Mouse (Mus musculus) heart, embryonic 10.5 days (tissue): ENCODE data around the gene Slc35g1. TPM values are rescaled to one million over a fixed set of nuclear protein-coding genes. Genes with fewer than 3 reads are reported as not detected.

ENCODE experiments used
- DNase-seq: peaks from one replicate; pipeline ENCODE4 v3.0.0-alpha.2; 2017; ENCODE audit warnings: low spot score
- H3K27ac ChIP-seq: fragments of 300-500 bp; sonication (generic); 2 replicates; pipeline ENCODE4 v1.5.1; 2016; ENCODE audit warnings: mild to moderate bottlenecking
- H3K27me3 ChIP-seq: fragments of 300-500 bp; sonication (generic); 2 replicates; pipeline ENCODE4 v1.6.1; 2016; ENCODE audit warnings: mild to moderate bottlenecking; ENCODE audit not compliant: poor library complexity, insufficient read depth, severe bottlenecking
- H3K36me3 ChIP-seq: fragments of 300-500 bp; sonication (generic); 2 replicates; pipeline ENCODE4 v1.6.1; 2016; ENCODE audit warnings: mild to moderate bottlenecking, moderate library complexity
- H3K4me1 ChIP-seq: fragments of 300-500 bp; sonication (generic); 2 replicates; pipeline ENCODE4 v1.6.1; 2016; ENCODE audit warnings: mild to moderate bottlenecking
- H3K4me3 ChIP-seq: fragments of 300-500 bp; sonication (generic); 2 replicates; pipeline ENCODE4 v1.5.1; 2016; ENCODE audit warnings: mild to moderate bottlenecking, moderate library complexity
- H3K9me3 ChIP-seq: fragments of 300-500 bp; sonication (generic); 2 replicates; pipeline ENCODE4 v1.6.1; 2016; ENCODE audit warnings: mild to moderate bottlenecking, moderate library complexity
- WGBS: fragments of 180-500 bp; shearing (Covaris S2); methylation state at CpG from one replicate; pipeline ENCODE4 v1.1.7; 2016; 5-methylcytosine and 5-hydroxymethylcytosine counted together
- polyA plus RNA-seq: library from polyadenylated mRNA; unstranded; fragments of >200 nt; fragmentation: Nextera tagmentation; extraction: Ambion mirVana; gene quantifications from 2 replicates; pipeline ENCODE4 v1.2.1, GENCODE M21; 2016

The Slc35g1 gene
- polyA plus RNA-seq, result 4.1 and 4.8 TPM in 2 replicates

DNA sequence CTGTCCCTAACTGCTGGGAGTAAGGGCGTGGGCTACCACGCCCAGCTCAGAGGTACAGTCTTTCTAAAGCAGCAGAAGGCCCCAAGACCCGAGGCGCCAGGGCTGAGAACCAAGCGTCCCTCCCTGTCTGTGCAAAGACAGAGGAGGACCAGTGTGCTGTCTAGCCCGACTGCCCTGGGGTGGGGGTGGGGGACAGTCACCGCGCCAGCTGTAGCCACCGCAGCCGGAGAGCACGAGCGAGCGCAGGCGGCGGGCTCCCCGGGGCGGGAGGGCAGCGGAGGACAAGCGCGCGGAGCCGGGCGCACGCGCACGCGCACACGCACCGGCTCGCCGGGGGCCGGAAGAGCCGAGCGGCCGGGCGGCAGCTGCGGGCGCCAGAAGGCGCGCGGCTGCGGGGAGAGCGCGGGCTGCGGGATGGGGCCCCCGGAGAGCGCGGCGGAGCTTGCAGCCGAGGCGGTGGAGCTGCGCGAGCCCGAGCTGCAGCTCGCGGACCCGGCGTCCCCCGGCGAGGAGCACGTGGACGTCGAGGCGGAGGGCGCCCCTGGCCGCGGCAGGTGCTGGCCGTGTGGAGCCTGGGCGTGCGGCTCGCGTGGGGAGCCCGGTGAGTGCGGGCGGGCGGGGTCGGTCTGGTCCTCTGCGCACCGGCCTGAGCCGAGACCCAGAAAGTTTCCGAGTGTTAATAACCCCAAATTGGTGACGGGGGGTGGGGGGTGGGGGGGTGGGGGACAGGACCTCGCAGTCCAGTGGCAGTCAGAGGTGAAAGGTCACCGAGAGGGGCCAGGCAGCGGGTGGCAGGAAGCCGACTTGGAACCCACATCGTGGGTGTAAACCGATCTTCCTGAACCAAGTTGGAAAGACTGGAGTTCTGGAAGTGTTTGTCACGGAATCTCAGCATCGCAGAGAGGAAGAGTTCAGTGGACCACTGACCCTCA is at the start of gene Slc35g1:
TSS of gene Slc35g1 (plus strand) at position 280 of the 932 bp plus-strand sequence.
- Histone ChIP-seq H3K4me3 (peak within 1 kb of the TSS; percentile 71), H3K4me1 (0 out of 2 replicates have a peak, but pooled peaks cover 6% of the 10 kb centered on the region), H3K9me3 (no peaks in the 10 kb centered on the region), H3K27ac (peak within 1 kb of the TSS; percentile 88), H3K27me3 (no peaks in the 10 kb centered on the region), H3K36me3 (no peaks in the 10 kb centered on the region)
- 1% methylated on average over 83 of the region's 90 CpGs for WGBS
- DNase-seq, result peak; percentile 81

GRCm38 (mm10) chr19:38348271-38349012 is 47.3 kb upstream of the Slc35g1 start:
- Histone ChIP-seq H3K9me3 (no peaks in the 10 kb centered on the region), H3K27me3 (no peaks in the 10 kb centered on the region), H3K4me1 (no peaks in the 10 kb centered on the region), H3K27ac (no peak overlapping the region), H3K36me3 (no peaks in the 10 kb centered on the region), H3K4me3 (no peak overlapping the region)
- WGBS, result 31% methylated on average over 13 of the region's 13 CpGs
- DNase-seq, result peak; percentile 7

DNA sequence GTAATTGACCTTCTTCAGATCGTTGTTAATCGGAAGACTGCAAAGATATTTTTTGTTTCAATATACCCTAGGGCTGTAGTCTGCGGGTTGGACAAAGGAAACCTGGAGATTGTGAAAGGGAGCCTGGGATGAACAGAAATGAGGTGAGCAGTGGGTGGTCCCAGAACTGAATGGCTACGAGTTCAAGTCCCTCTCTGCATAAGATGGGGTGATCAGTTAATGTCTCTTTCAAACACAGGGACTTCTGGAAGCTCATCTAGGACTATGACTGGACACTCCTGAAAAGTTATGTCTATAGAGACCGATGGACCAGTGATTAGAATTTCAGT is 46.8 kb upstream of the Slc35g1 start:
- Histone ChIP-seq H3K4me3 (no peak overlapping the region), H3K36me3 (no peaks in the 10 kb centered on the region), H3K9me3 (no peaks in the 10 kb centered on the region), H3K27ac (no peak overlapping the region), H3K4me1 (no peaks in the 10 kb centered on the region), H3K27me3 (no peaks in the 10 kb centered on the region)
- 72% methylated on average over 5 of the region's 5 CpGs for WGBS
- no peak for DNase-seq

DNA sequence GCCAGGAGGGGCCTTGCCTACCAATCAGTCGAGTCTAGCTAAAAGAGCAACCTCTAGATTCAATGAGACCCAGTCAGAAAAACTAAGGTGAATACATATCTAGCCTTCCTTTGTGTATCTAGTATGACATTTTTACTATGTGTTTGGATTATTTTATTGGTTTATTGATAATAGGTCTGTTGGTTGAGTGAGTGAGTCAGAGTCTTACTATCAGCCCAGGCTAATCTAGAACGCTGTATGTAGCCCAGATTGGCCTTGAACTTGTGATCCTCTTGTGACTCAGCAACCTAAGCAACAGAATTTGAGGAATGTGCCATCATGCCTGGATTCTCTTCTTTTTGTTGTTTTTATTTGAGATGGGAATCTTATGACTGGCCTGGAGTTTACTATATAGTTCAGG is 44.6 kb upstream of the Slc35g1 start:
- WGBS, result 75% methylated on average over 2 of the region's 2 CpGs
- Histone ChIP-seq H3K4me1 (no peaks in the 10 kb centered on the region), H3K4me3 (no peak overlapping the region), H3K27ac (no peak overlapping the region), H3K36me3 (no peaks in the 10 kb centered on the region), H3K27me3 (no peaks in the 10 kb centered on the region), H3K9me3 (no peaks in the 10 kb centered on the region)
- peak; percentile 4 for DNase-seq

- Histone ChIP-seq H3K27me3 (no peaks in the 10 kb centered on the region), H3K4me1 (no peaks in the 10 kb centered on the region), H3K4me3 (no peak overlapping the region), H3K9me3 (no peaks in the 10 kb centered on the region), H3K36me3 (no peaks in the 10 kb centered on the region), H3K27ac (no peak overlapping the region)
- peak; percentile 20 for DNase-seq
- 82% methylated on average over 3 of the region's 3 CpGs for WGBS
Measured at GRCm38 (mm10) chr19:38351728-38352127, 44.1 kb upstream of the Slc35g1 start.

GRCm38 (mm10) chr19:38352495-38353130 is 43.2 kb upstream of the Slc35g1 start:
- Histone ChIP-seq H3K4me3 (no peak overlapping the region), H3K9me3 (no peaks in the 10 kb centered on the region), H3K27me3 (no peaks in the 10 kb centered on the region), H3K27ac (no peak overlapping the region), H3K4me1 (no peaks in the 10 kb centered on the region), H3K36me3 (no peaks in the 10 kb centered on the region)
- DNase-seq, result peak; percentile 67
- 37% methylated on average over 6 of the region's 6 CpGs for WGBS

DNA sequence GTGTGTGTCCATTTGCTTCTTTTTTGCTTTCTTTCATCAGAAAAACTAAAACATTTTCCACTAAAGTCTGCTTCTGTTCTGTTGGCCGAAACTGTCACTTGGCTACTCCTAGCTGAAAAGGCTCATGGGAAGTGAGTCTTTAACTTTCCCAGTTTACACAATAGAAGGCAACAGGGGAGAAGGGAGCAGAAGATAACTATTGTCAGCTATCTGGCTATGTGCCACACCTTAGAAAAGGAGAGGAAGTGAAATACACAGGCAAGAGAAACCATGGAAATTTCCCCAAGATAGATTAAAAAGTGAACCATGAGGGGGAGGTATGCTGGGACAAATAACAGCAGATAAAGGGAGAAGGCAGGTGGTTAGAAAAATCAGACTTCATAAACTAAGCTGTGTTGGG is 41.5 kb upstream of the Slc35g1 start:
- Histone ChIP-seq H3K27ac (no peak overlapping the region), H3K27me3 (no peaks in the 10 kb centered on the region), H3K9me3 (no peaks in the 10 kb centered on the region), H3K4me1 (no peaks in the 10 kb centered on the region), H3K36me3 (no peaks in the 10 kb centered on the region), H3K4me3 (no peak overlapping the region)
- WGBS, result 73% methylated on average over 1 of the region's 1 CpGs
- DNase-seq, result no peak

GRCm38 (mm10) chr19:38354819-38355360 is 40.9 kb upstream of the Slc35g1 start:
- Histone ChIP-seq H3K36me3 (no peaks in the 10 kb centered on the region), H3K4me3 (no peak overlapping the region), H3K4me1 (no peaks in the 10 kb centered on the region), H3K27ac (no peak overlapping the region), H3K9me3 (no peaks in the 10 kb centered on the region), H3K27me3 (no peaks in the 10 kb centered on the region)
- DNase-seq, result peak; percentile 58
- 53% methylated on average over 10 of the region's 10 CpGs for WGBS

DNA sequence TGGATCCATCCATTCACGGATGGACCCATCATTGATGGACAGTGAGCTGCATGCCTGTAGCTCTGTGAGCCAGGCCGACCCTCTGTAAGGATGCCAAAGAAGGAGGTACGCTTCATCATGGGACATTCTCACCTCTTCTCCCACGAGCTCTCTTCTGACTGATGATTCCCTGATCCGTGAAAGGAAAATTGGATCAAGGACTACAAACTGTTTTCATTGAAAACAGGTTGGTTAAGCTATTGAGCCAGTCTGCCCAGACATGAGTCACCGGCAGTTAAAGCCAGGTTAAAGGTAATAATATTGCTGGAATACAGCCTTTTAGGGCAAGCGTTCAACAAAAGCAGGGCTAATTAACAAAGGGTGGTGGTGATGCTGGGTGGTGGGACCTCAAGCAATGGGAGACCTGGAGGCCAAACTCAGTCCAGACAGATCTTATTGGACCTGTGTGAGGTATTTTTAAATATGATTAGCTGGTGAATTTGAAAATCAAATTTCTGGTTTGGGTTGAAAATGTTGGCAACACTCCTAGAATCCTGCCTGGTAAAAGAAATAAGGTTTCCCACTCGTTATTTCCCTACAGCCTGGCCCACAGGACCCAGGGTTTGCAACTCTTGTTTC is 39.5 kb upstream of the Slc35g1 start:
- H3K27ac ChIP-seq, result no peak overlapping the region

GRCm38 (mm10) chr19:38357956-38358623 is 37.7 kb upstream of the Slc35g1 start:
- DNase-seq, result no peak
- no peaks in the 10 kb centered on the region for H3K4me1 ChIP-seq
- WGBS, result 66% methylated on average over 9 of the region's 9 CpGs
- H3K4me3 ChIP-seq, result no peak overlapping the region
- no peak overlapping the region for H3K27ac ChIP-seq
- no peaks in the 10 kb centered on the region for H3K36me3 ChIP-seq
- no peaks in the 10 kb centered on the region for H3K27me3 ChIP-seq
- H3K9me3 ChIP-seq, result no peaks in the 10 kb centered on the region

More for the DNA sequence above, 39.5 kb upstream of the Slc35g1 start:
- no peaks in the 10 kb centered on the region for H3K9me3 ChIP-seq
- peak; percentile 53 for DNase-seq
- H3K4me1 ChIP-seq, result no peaks in the 10 kb centered on the region
- no peaks in the 10 kb centered on the region for H3K36me3 ChIP-seq
- H3K4me3 ChIP-seq, result no peak overlapping the region
- WGBS, result 75% methylated on average over 8 of the region's 8 CpGs
- H3K27me3 ChIP-seq, result no peaks in the 10 kb centered on the region

GRCm38 (mm10) chr19:38359287-38359686 is 36.5 kb upstream of the Slc35g1 start:
- H3K27me3 ChIP-seq, result no peaks in the 10 kb centered on the region
- no peak for DNase-seq
- WGBS, result 79% methylated on average over 1 of the region's 1 CpGs

DNA sequence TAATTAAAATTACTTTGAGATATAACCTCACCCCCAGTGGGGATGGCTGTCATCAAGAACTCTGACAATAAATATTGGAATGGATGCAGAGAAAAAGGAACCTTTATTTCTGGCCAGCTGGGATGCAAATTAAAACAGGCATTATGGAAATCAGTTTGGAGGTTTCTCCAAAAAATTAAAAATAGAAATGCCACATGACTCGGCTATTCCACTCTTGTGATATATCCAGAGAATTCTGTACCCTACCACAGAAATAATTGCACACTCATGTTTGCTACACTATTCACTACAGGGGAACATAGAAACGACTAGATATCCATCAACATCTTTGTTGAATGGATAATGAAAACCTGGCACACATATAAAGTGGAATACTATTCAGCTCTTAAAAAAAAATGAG is 33.9 kb upstream of the Slc35g1 start:
- no peak for DNase-seq
- H3K4me3 ChIP-seq, result no peak overlapping the region
- peaks cover 8% of the 10 kb centered on the region for H3K4me1 ChIP-seq
- H3K36me3 ChIP-seq, result no peaks in the 10 kb centered on the region
- no peaks in the 10 kb centered on the region for H3K27me3 ChIP-seq
- 69% methylated on average over 2 of the region's 2 CpGs for WGBS
- no peaks in the 10 kb centered on the region for H3K9me3 ChIP-seq
- no peak overlapping the region for H3K27ac ChIP-seq

More at GRCm38 (mm10) chr19:38359287-38359686, 36.5 kb upstream of the Slc35g1 start:
- Histone ChIP-seq H3K4me3 (no peak overlapping the region), H3K27ac (no peak overlapping the region), H3K9me3 (no peaks in the 10 kb centered on the region), H3K36me3 (no peaks in the 10 kb centered on the region), H3K4me1 (peaks cover 7% of the 10 kb centered on the region)
